In the genomic region with DNA sequence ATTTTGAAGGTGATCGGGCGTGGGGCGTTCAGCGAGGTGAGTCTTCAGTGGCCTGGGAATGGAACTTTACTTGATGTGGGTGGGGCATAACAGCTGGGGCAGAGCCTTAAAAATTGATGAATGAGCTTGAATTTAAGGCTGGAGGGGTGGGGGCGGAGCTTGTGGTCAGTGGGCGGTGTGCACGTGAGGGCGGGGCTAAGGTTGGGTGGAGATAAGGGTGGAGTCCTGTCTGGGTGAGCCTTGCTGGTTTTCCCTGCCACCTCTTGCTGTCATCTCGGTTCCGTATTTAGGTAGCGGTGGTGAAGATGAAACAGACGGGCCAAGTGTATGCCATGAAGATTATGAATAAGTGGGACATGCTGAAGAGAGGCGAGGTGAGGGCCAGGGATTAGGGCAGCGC, we compare ENCODE assay signal across 8 mouse cellular contexts. TPM values are rescaled to one million over a fixed set of nuclear protein-coding genes. Genes with fewer than 3 reads are reported as not detected.
DNase-seq lines count a peak whose midpoint lies in the region; ATAC-seq and TF ChIP-seq lines count a peak whose summit lies in the region.
"Had no signal": no experiment of that assay in that cellular context is flagged by ENCODE, and none has a peak within 500 bp of the region (broad histone marks: within the 10 kb centered on the region; RNA-seq: fewer than 3 reads in every experiment).

No protein-coding gene starts in this region.

- H3K9me3 ChIP-seq in limb, embryonic 14.5 days (ENCODE audit: control insufficient read depth, low read length) = no peaks in the 10 kb centered on the region
- H3K9me3 ChIP-seq in neural tube, embryonic 11.5 days (ENCODE audit: control insufficient read depth, low read length) = no peaks in the 10 kb centered on the region

- peak; percentile 63 for DNase-seq in CD4-positive helper T cell, adult 2 months (ENCODE audit: low read depth, low spot score)
- peak; percentile 74 for DNase-seq in NIH3T3 (ENCODE audit: low read depth)
- peak; percentile 35 for DNase-seq in limb, embryonic 14.5 days (ENCODE audit: low spot score)
- DNase-seq in neural tube, embryonic 11.5 days (ENCODE audit: low spot score) = peak; percentile 58
- no peak for DNase-seq in cerebellum, adult 8-10 months
- DNase-seq in cerebellum, postnatal 14 days = no peak

- H3K4me1 ChIP-seq in limb, embryonic 14.5 days (ENCODE audit: control insufficient read depth, insufficient read depth, low read length) = peaks cover 26% of the 10 kb centered on the region
- peaks cover 11% of the 10 kb centered on the region for H3K4me1 ChIP-seq in neural tube, embryonic 11.5 days (ENCODE audit: control insufficient read depth, insufficient read depth, low read length)

- H3K4me2 ChIP-seq in limb, embryonic 14.5 days (replicated peaks; ENCODE audit: low read depth, low read length, severe bottlenecking) = peak overlapping the region; percentile 27
- H3K4me2 ChIP-seq in neural tube, embryonic 11.5 days (ENCODE audit: low read depth) = no peak overlapping the region; the same call in 1 of the 2 replicates

- peaks cover 57% of the 10 kb centered on the region for H3K36me3 ChIP-seq in limb, embryonic 14.5 days (ENCODE audit: control insufficient read depth, insufficient read depth, low read length)
- peaks cover 17% of the 10 kb centered on the region for H3K36me3 ChIP-seq in neural tube, embryonic 11.5 days (ENCODE audit: control insufficient read depth, insufficient read depth, low read length)

- H3K9ac ChIP-seq in limb, embryonic 14.5 days (ENCODE audit: low read depth, low read length, severe bottlenecking) = peak overlapping the region; percentile 34; the same call in 1 of the 2 replicates
- no peak overlapping the region for H3K9ac ChIP-seq in neural tube, embryonic 11.5 days (ENCODE audit: low read length)

- peak; percentile 84 for ATAC-seq in erythroid progenitor cell, adult 5-6 weeks (replicated peaks; ENCODE audit: low FRiP score, poor library complexity, severe bottlenecking)
- peak; percentile 5; the same call in 1 of the 2 replicates for ATAC-seq in limb, embryonic 14.5 days (ENCODE audit: low FRiP score, low read depth)
- no peak for ATAC-seq in neural tube, embryonic 11.5 days (ENCODE audit: insufficient read depth, low FRiP score, low TSS enrichment)

- H3K4me3 ChIP-seq in limb, embryonic 14.5 days (replicated peaks; ENCODE audit: low read length) = no peak overlapping the region
- no peak overlapping the region for H3K4me3 ChIP-seq in neural tube, embryonic 11.5 days (ENCODE audit: low read depth, low read length)

- no peaks in the 10 kb centered on the region for H3K27me3 ChIP-seq in limb, embryonic 14.5 days (ENCODE audit: control insufficient read depth, insufficient read depth, low read length)
- H3K27me3 ChIP-seq in neural tube, embryonic 11.5 days (ENCODE audit: control insufficient read depth, insufficient read depth, low read length) = peaks cover 4% of the 10 kb centered on the region; the same call in 1 of the 2 replicates

- 12% methylated on average over 14 of the region's 14 CpGs for WGBS in limb, embryonic 14.5 days
- 9% methylated on average over 14 of the region's 14 CpGs for WGBS in neural tube, embryonic 11.5 days

- H3K27ac ChIP-seq in limb, embryonic 14.5 days (replicated peaks; ENCODE audit: low read depth, low read length) = no peak overlapping the region
- H3K27ac ChIP-seq in neural tube, embryonic 11.5 days (ENCODE audit: low read depth, low read length) = no peak overlapping the region

- no peak for TF ChIP-seq POLR2A in limb, embryonic 14.5 days (IDR thresholded peaks at IDR 0.05; ENCODE audit: borderline replicate concordance, extremely low read depth, insufficient read depth, insufficient read length)

RNA-seq across cellular contexts. Expression of gene Dmpk, which starts 2.4 kb away (rescaled TPM):
- 15.9 and 18.4 TPM in 2 replicates for total RNA-seq in erythroid progenitor cell, adult 5-6 weeks (2015; ENCODE audit: low replicate concordance)
- total RNA-seq in erythroid progenitor cell, adult 5-6 weeks (2017; ENCODE audit: low replicate concordance) = 4.2 and 5.0 TPM in 2 replicates
- 143 and 177 TPM in 2 replicates for polyA plus RNA-seq in limb, embryonic 14.5 days (2012; rRNA removed)
- polyA plus RNA-seq in limb, embryonic 14.5 days (2014; fragmentation: Nextera tagmentation; extraction: Ambion mirVana) = 33.1 and 37.1 TPM in 2 replicates
- 9.4 and 10.2 TPM in 2 replicates for polyA plus RNA-seq in neural tube, embryonic 11.5 days (2014; fragmentation: Nextera tagmentation; extraction: Ambion mirVana)

RNA-seq across cellular contexts. Expression of gene Six5, which starts 8.4 kb away (rescaled TPM):
- total RNA-seq in erythroid progenitor cell, adult 5-6 weeks (2015; ENCODE audit: low replicate concordance) = not detected in 2 replicates
- 0.13 TPM in 1 of 2 replicates, not detected in the other for total RNA-seq in erythroid progenitor cell, adult 5-6 weeks (2017; ENCODE audit: low replicate concordance)
- polyA plus RNA-seq in limb, embryonic 14.5 days (2012; rRNA removed) = 103 and 157 TPM in 2 replicates
- polyA plus RNA-seq in limb, embryonic 14.5 days (2014; fragmentation: Nextera tagmentation; extraction: Ambion mirVana) = 19.1 and 20.3 TPM in 2 replicates
- 6.3 and 7.4 TPM in 2 replicates for polyA plus RNA-seq in neural tube, embryonic 11.5 days (2014; fragmentation: Nextera tagmentation; extraction: Ambion mirVana)

RNA-seq across cellular contexts. Expression of gene Dmwd, which starts 10.0 kb away (rescaled TPM):
- 17.7 and 33.1 TPM in 2 replicates for total RNA-seq in erythroid progenitor cell, adult 5-6 weeks (2015; ENCODE audit: low replicate concordance)
- 13.1 and 19.4 TPM in 2 replicates for total RNA-seq in erythroid progenitor cell, adult 5-6 weeks (2017; ENCODE audit: low replicate concordance)
- 126 and 167 TPM in 2 replicates for polyA plus RNA-seq in limb, embryonic 14.5 days (2012; rRNA removed)
- 21.8 and 26.5 TPM in 2 replicates for polyA plus RNA-seq in limb, embryonic 14.5 days (2014; fragmentation: Nextera tagmentation; extraction: Ambion mirVana)
- 29.7 and 31.7 TPM in 2 replicates for polyA plus RNA-seq in neural tube, embryonic 11.5 days (2014; fragmentation: Nextera tagmentation; extraction: Ambion mirVana)

RNA-seq across cellular contexts. Expression of gene Rsph6a, which starts 31.6 kb away (rescaled TPM):
- total RNA-seq in erythroid progenitor cell, adult 5-6 weeks (2015; ENCODE audit: low replicate concordance) = not detected in 2 replicates
- not detected in 2 replicates for total RNA-seq in erythroid progenitor cell, adult 5-6 weeks (2017; ENCODE audit: low replicate concordance)
- polyA plus RNA-seq in limb, embryonic 14.5 days (2012; rRNA removed) = 0.04 and 0.12 TPM in 2 replicates
- polyA plus RNA-seq in limb, embryonic 14.5 days (2014; fragmentation: Nextera tagmentation; extraction: Ambion mirVana) = not detected in 2 replicates
- not detected in 2 replicates for polyA plus RNA-seq in neural tube, embryonic 11.5 days (2014; fragmentation: Nextera tagmentation; extraction: Ambion mirVana)

RNA-seq across cellular contexts. Expression of gene Gm4969, which starts 32.1 kb away (rescaled TPM):
- total RNA-seq in erythroid progenitor cell, adult 5-6 weeks (2015; ENCODE audit: low replicate concordance) = not detected in 2 replicates
- total RNA-seq in erythroid progenitor cell, adult 5-6 weeks (2017; ENCODE audit: low replicate concordance) = not detected in 2 replicates
- 7.0 and 7.7 TPM in 2 replicates for polyA plus RNA-seq in limb, embryonic 14.5 days (2012; rRNA removed)
- 2.5 and 4.0 TPM in 2 replicates for polyA plus RNA-seq in limb, embryonic 14.5 days (2014; fragmentation: Nextera tagmentation; extraction: Ambion mirVana)
- polyA plus RNA-seq in neural tube, embryonic 11.5 days (2014; fragmentation: Nextera tagmentation; extraction: Ambion mirVana) = 1.3 and 1.4 TPM in 2 replicates
- polyA plus RNA-seq: large intestine, adult 2 months had no signal

Comparison
In these comparisons a context has a peak if more than half of its experiments do, and no peak if none do; other contexts are left out.
1. DNase-seq: peak in CD4-positive helper T cell, adult 2 months (single experiment), NIH3T3 (single experiment), limb, embryonic 14.5 days (single experiment) and neural tube, embryonic 11.5 days (single experiment); none in cerebellum, adult 8-10 months (single experiment) and cerebellum, postnatal 14 days (0 of 2).